Mouse (Mus musculus): ENCODE data around the gene Lrrtm1. TPM values are rescaled to one million over a fixed set of nuclear protein-coding genes. Genes with fewer than 3 reads are reported as not detected.

The Lrrtm1 gene
- polyA plus RNA-seq, 1 experiment from 2014 or later = 64.5 TPM

GRCm38 (mm10) chr6:77243541-77244231, 1.2 kb downstream of the Lrrtm1 start:
- Histone ChIP-seq H3K36me3 (no peaks in the 10 kb centered on the region), H3K4me1 (replicated peaks) (peaks cover 37% of the 10 kb centered on the region), H3K9ac (peak overlapping the region; percentile 55), H3K9me3 (no peaks in the 10 kb centered on the region), H3K27ac (replicated peaks) (peak overlapping the region; percentile 91), H3K27me3 (no peaks in the 10 kb centered on the region), H3K4me3 (peak overlapping the region; percentile 57), H3K4me2 (peak overlapping the region; percentile 76)
- WGBS = under 1% methylated on average over 43 of the region's 43 CpGs
- peak; percentile 63 for ATAC-seq (ENCODE audit: low FRiP score, low read depth)

DNA sequence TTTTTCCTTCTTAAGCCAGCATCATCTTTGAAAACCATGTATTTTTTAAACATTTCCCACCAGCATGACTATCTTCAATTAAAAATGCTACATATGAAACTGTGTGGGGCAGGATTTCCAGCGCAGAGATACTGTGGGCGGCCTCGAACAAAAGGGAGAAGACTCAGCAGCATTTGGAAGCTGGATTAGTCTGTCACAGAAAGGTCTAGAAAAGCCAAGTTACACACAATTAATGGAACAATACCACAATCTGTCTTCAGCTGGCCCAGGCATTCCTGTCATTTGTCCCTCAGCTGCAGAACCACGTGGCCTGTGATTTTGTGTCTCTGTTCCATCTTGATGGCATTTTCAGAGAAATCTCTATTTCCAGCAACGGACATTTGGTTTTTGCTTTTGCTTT, 11.0 kb downstream of the Lrrtm1 start:
- no peak overlapping the region for H3K9ac ChIP-seq
- H3K4me2 ChIP-seq = no peak overlapping the region
- WGBS = 75% methylated on average over 5 of the region's 5 CpGs
- H3K4me3 ChIP-seq = no peak overlapping the region
- peaks cover 5% of the 10 kb centered on the region for H3K4me1 ChIP-seq (replicated peaks)
- no peaks in the 10 kb centered on the region for H3K9me3 ChIP-seq
- no peak overlapping the region for H3K27ac ChIP-seq (replicated peaks)
- no peak for ATAC-seq (ENCODE audit: low FRiP score, low read depth)
- no peaks in the 10 kb centered on the region for H3K27me3 ChIP-seq
- no peaks in the 10 kb centered on the region for H3K36me3 ChIP-seq

DNA sequence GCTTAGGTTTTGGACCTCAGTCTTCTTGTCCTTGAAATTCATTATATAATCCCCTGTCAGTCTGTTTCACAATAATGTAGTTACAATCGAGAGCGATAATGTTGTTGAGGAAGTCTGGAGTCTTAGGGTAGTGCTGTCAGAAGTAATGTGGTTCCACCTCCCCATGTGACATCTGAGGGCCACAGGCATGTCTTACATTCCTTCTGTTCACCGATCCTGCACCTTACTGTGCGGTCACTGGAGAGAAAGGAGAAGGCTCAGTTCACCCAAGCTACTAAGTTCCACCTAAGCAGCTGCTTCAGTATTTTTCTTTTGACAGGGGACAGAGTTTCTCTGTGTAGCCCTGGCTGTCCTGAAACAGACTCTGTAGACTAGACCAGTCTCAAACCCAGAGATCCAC, 13.9 kb downstream of the Lrrtm1 start:
- Histone ChIP-seq H3K4me3 (no peak overlapping the region), H3K4me2 (no peak overlapping the region), H3K27ac (replicated peaks) (no peak overlapping the region), H3K9me3 (no peaks in the 10 kb centered on the region), H3K9ac (no peak overlapping the region), H3K27me3 (no peaks in the 10 kb centered on the region), H3K4me1 (replicated peaks) (no peaks in the 10 kb centered on the region), H3K36me3 (no peaks in the 10 kb centered on the region)
- WGBS = 92% methylated on average over 4 of the region's 4 CpGs
- ATAC-seq (ENCODE audit: low FRiP score, low read depth) = no peak

- no peak overlapping the region for H3K9ac ChIP-seq
- WGBS = 43% methylated on average over 7 of the region's 7 CpGs
- no peaks in the 10 kb centered on the region for H3K27me3 ChIP-seq
- no peak overlapping the region for H3K4me3 ChIP-seq
- H3K9me3 ChIP-seq = no peaks in the 10 kb centered on the region
- no peak overlapping the region for H3K27ac ChIP-seq (replicated peaks)
- no peaks in the 10 kb centered on the region for H3K36me3 ChIP-seq
- ATAC-seq (ENCODE audit: low FRiP score, low read depth) = no peak
- no peak overlapping the region for H3K4me2 ChIP-seq
- H3K4me1 ChIP-seq (replicated peaks) = no peaks in the 10 kb centered on the region
Observed at GRCm38 (mm10) chr6:77257358-77258105, 15.0 kb downstream of the Lrrtm1 start.

DNA sequence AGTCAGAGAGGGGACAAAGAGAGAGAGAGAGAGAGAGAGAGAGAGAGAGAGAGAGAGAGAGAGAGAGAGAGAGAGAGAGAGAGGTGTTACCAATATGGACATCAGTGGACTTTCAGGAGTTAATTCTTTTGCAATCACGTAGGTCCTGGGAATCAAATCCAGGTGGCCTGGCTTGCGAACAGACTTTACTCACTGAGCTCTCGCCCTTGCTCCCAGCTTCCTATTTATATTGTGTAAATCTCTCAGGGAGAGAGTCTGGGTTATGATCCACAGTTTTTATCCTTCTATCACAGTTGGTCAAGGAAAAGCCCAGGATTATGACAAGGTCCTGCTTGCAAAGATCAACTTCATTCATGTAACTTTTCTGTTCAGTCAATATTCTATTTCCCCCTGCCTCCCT, 22.7 kb downstream of the Lrrtm1 start:
- H3K4me3 ChIP-seq = no peak overlapping the region
- H3K4me2 ChIP-seq = no peak overlapping the region
- no peaks in the 10 kb centered on the region for H3K4me1 ChIP-seq (replicated peaks)
- no peaks in the 10 kb centered on the region for H3K27me3 ChIP-seq
- H3K27ac ChIP-seq (replicated peaks) = no peak overlapping the region
- no peak overlapping the region for H3K9ac ChIP-seq
- no peaks in the 10 kb centered on the region for H3K9me3 ChIP-seq
- ATAC-seq (ENCODE audit: low FRiP score, low read depth) = no peak
- 85% methylated on average over 3 of the region's 3 CpGs for WGBS
- no peaks in the 10 kb centered on the region for H3K36me3 ChIP-seq

DNA sequence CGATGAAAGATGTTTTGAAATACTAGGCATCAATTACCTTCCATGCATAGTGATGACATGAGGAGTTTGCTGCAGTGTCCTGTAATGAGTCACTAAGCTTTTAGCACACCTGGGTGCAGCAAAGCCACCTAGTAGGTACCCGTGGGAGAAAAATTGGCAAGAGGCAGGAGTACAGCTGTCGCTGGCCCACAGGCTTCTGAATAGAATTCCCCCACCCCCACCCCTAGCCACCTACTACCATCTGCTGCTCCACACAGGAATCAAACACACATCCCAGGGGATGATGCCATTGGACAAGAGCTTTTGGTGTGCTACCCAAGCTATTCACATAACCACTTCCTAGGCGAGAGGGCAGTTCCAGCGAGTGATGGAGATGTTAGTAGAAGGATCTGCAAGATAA, 36.3 kb downstream of the Lrrtm1 start:
- H3K9ac ChIP-seq = no peak overlapping the region
- H3K9me3 ChIP-seq = no peaks in the 10 kb centered on the region
- WGBS = 69% methylated on average over 5 of the region's 5 CpGs
- no peaks in the 10 kb centered on the region for H3K4me1 ChIP-seq (replicated peaks)
- H3K4me2 ChIP-seq = no peak overlapping the region
- H3K36me3 ChIP-seq = no peaks in the 10 kb centered on the region
- H3K27me3 ChIP-seq = no peaks in the 10 kb centered on the region
- ATAC-seq (ENCODE audit: low FRiP score, low read depth) = no peak
- no peak overlapping the region for H3K4me3 ChIP-seq
- no peak overlapping the region for H3K27ac ChIP-seq (replicated peaks)

- Histone ChIP-seq H3K4me2 (no peak overlapping the region), H3K36me3 (no peaks in the 10 kb centered on the region), H3K27ac (replicated peaks) (no peak overlapping the region), H3K9me3 (no peaks in the 10 kb centered on the region), H3K27me3 (no peaks in the 10 kb centered on the region), H3K4me1 (replicated peaks) (0 out of 2 replicates have a peak, but pooled peaks cover 3% of the 10 kb centered on the region), H3K4me3 (no peak overlapping the region), H3K9ac (no peak overlapping the region)
- ATAC-seq (ENCODE audit: low FRiP score, low read depth) = no peak
- 89% methylated on average over 5 of the region's 5 CpGs for WGBS
Observed at GRCm38 (mm10) chr6:77286317-77286716, 43.8 kb downstream of the Lrrtm1 start.

GRCm38 (mm10) chr6:77288402-77288801, 45.9 kb downstream of the Lrrtm1 start:
- no peak for ATAC-seq (ENCODE audit: low FRiP score, low read depth)
- no peak overlapping the region for H3K4me3 ChIP-seq
- H3K4me2 ChIP-seq = no peak overlapping the region
- H3K4me1 ChIP-seq (replicated peaks) = 0 out of 2 replicates have a peak, but pooled peaks cover 5% of the 10 kb centered on the region
- H3K36me3 ChIP-seq = no peaks in the 10 kb centered on the region
- H3K27ac ChIP-seq (replicated peaks) = no peak overlapping the region
- H3K9ac ChIP-seq = no peak overlapping the region
- no peaks in the 10 kb centered on the region for H3K27me3 ChIP-seq
- H3K9me3 ChIP-seq = no peaks in the 10 kb centered on the region

GRCm38 (mm10) chr6:77291415-77291814, 48.9 kb downstream of the Lrrtm1 start:
- Histone ChIP-seq H3K4me3 (no peak overlapping the region), H3K9me3 (no peaks in the 10 kb centered on the region), H3K27ac (replicated peaks) (peak overlapping the region; percentile 27; the same call in 1 of the 2 replicates), H3K9ac (no peak overlapping the region), H3K4me2 (no peak overlapping the region), H3K27me3 (no peaks in the 10 kb centered on the region), H3K36me3 (no peaks in the 10 kb centered on the region), H3K4me1 (replicated peaks) (0 out of 2 replicates have a peak, but pooled peaks cover 5% of the 10 kb centered on the region)
- ATAC-seq (ENCODE audit: low FRiP score, low read depth) = no peak
- WGBS = 38% methylated on average over 6 of the region's 6 CpGs

DNA sequence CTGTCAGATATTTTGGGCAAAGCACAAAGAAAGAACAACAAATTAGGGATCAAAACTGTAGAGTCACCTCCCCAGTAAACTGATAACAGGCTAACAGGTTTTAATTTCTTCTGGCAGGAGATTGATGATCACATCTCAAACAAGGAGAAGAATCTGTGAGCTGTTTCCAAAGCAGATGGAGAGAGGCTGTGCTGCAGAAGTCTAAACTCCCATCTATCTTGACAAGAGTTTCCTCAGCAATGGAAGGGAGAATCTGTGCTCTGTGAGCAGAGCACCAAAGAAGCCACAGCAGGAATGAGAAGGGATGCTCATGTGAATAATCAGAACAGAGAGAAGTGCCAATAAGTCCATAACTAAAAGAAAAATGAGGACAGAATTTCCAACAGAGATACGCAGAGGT, 58.8 kb downstream of the Lrrtm1 start:
- WGBS = 86% methylated on average over 1 of the region's 1 CpGs
- no peak overlapping the region for H3K9ac ChIP-seq
- no peaks in the 10 kb centered on the region for H3K36me3 ChIP-seq
- H3K9me3 ChIP-seq = no peaks in the 10 kb centered on the region
- H3K4me3 ChIP-seq = no peak overlapping the region
- no peak overlapping the region for H3K27ac ChIP-seq (replicated peaks)
- H3K27me3 ChIP-seq = no peaks in the 10 kb centered on the region
- H3K4me1 ChIP-seq (replicated peaks) = peaks cover 8% of the 10 kb centered on the region; the same call in 1 of the 2 replicates
- H3K4me2 ChIP-seq = no peak overlapping the region
- no peak for ATAC-seq (ENCODE audit: low FRiP score, low read depth)

GRCm38 (mm10) chr6:77306796-77307195, 64.3 kb downstream of the Lrrtm1 start:
- Histone ChIP-seq H3K9me3 (no peaks in the 10 kb centered on the region), H3K4me3 (no peak overlapping the region), H3K27ac (replicated peaks) (no peak overlapping the region), H3K4me1 (replicated peaks) (peaks cover 8% of the 10 kb centered on the region; the same call in 1 of the 2 replicates), H3K9ac (no peak overlapping the region), H3K4me2 (no peak overlapping the region), H3K27me3 (no peaks in the 10 kb centered on the region), H3K36me3 (no peaks in the 10 kb centered on the region)
- 96% methylated on average over 3 of the region's 3 CpGs for WGBS
- no peak for ATAC-seq (ENCODE audit: low FRiP score, low read depth)
